8 mouse cellular contexts compared by ENCODE assay signal in genomic region chr2:18586925-18587724, GRCm38 (mm10).
DNase-seq lines count a peak whose midpoint lies in the region; ATAC-seq and TF ChIP-seq lines count a peak whose summit lies in the region.

No protein-coding gene starts in this region.

- DNase-seq in CD4-positive helper T cell, adult 2 months (ENCODE audit: low read depth, low spot score): peak; percentile 76
- peak; percentile 83 for DNase-seq in brain, adult 2 months (ENCODE audit: low read depth, low spot score)
- DNase-seq in heart, embryonic 10.5 days (ENCODE audit: low spot score): peak; percentile 88
- DNase-seq in limb, embryonic 14.5 days (ENCODE audit: low spot score): peak; percentile 92
- peak; percentile 53 to 60 for DNase-seq in spleen, postnatal 14 days (ENCODE audit: low spot score in 2 of 2)

- ATAC-seq in erythroblast, adult 5-6 weeks (replicated peaks; ENCODE audit: low FRiP score, poor library complexity, severe bottlenecking): peak; percentile 54
- peak; percentile 85 for ATAC-seq in kidney, embryonic 14.5 days (ENCODE audit: low FRiP score, low TSS enrichment)
- ATAC-seq in limb, embryonic 14.5 days (ENCODE audit: low FRiP score, low read depth): peak; percentile 90
- peak; percentile 93 for ATAC-seq in midbrain, embryonic 16.5 days

- 1% methylated on average over 31 of the region's 31 CpGs for WGBS in heart, embryonic 10.5 days
- WGBS in kidney, embryonic 14.5 days: under 1% methylated on average over 31 of the region's 31 CpGs
- WGBS in limb, embryonic 14.5 days: under 1% methylated on average over 31 of the region's 31 CpGs
- under 1% methylated on average over 31 of the region's 31 CpGs for WGBS in midbrain, embryonic 16.5 days

- H3K4me2 ChIP-seq in kidney, embryonic 14.5 days (replicated peaks; ENCODE audit: low read depth, low read length): peak overlapping the region; percentile 49
- H3K4me2 ChIP-seq in limb, embryonic 14.5 days (replicated peaks; ENCODE audit: low read depth, low read length, severe bottlenecking): peak overlapping the region; percentile 61
- H3K4me2 ChIP-seq in midbrain, embryonic 16.5 days (ENCODE audit: low read length): peak overlapping the region; percentile 75

- no peak for TF ChIP-seq POLR2A in limb, embryonic 14.5 days (IDR thresholded peaks at IDR 0.05; ENCODE audit: borderline replicate concordance, extremely low read depth, insufficient read depth, insufficient read length)

- peak overlapping the region; percentile 70 for H3K4me3 ChIP-seq in heart, embryonic 10.5 days
- peak overlapping the region; percentile 53 for H3K4me3 ChIP-seq in kidney, embryonic 14.5 days (ENCODE audit: low read length)
- peak overlapping the region; percentile 59 for H3K4me3 ChIP-seq in limb, embryonic 14.5 days (replicated peaks; ENCODE audit: low read length)
- H3K4me3 ChIP-seq in midbrain, embryonic 16.5 days (ENCODE audit: low read depth, low read length): peak overlapping the region; percentile 65

- peaks cover 46% of the 10 kb centered on the region for H3K27me3 ChIP-seq in heart, embryonic 10.5 days (ENCODE audit: insufficient read depth, poor library complexity, severe bottlenecking)
- no peaks in the 10 kb centered on the region for H3K27me3 ChIP-seq in kidney, embryonic 14.5 days (ENCODE audit: control insufficient read depth, insufficient read depth, low read length)
- no peaks in the 10 kb centered on the region for H3K27me3 ChIP-seq in limb, embryonic 14.5 days (ENCODE audit: control insufficient read depth, insufficient read depth, low read length)
- H3K27me3 ChIP-seq in midbrain, embryonic 16.5 days (ENCODE audit: control insufficient read depth, insufficient read depth, low read depth, low read length): no peaks in the 10 kb centered on the region

- peak overlapping the region; percentile 53 for H3K9ac ChIP-seq in kidney, embryonic 14.5 days (ENCODE audit: low read depth, low read length)
- peak overlapping the region; percentile 68 for H3K9ac ChIP-seq in limb, embryonic 14.5 days (ENCODE audit: low read depth, low read length, severe bottlenecking)
- H3K9ac ChIP-seq in midbrain, embryonic 16.5 days (ENCODE audit: low read depth, low read length): peak overlapping the region; percentile 67

- no peaks in the 10 kb centered on the region for H3K36me3 ChIP-seq in heart, embryonic 10.5 days
- no peaks in the 10 kb centered on the region for H3K36me3 ChIP-seq in kidney, embryonic 14.5 days (ENCODE audit: control insufficient read depth, insufficient read depth, low read length)
- H3K36me3 ChIP-seq in limb, embryonic 14.5 days (ENCODE audit: control insufficient read depth, insufficient read depth, low read length): no peaks in the 10 kb centered on the region
- no peaks in the 10 kb centered on the region for H3K36me3 ChIP-seq in midbrain, embryonic 16.5 days (ENCODE audit: control insufficient read depth, insufficient read depth, low read length)

- no peaks in the 10 kb centered on the region for H3K9me3 ChIP-seq in heart, embryonic 10.5 days
- H3K9me3 ChIP-seq in kidney, embryonic 14.5 days (ENCODE audit: control insufficient read depth, low read length): no peaks in the 10 kb centered on the region
- H3K9me3 ChIP-seq in limb, embryonic 14.5 days (ENCODE audit: control insufficient read depth, low read length): no peaks in the 10 kb centered on the region
- H3K9me3 ChIP-seq in midbrain, embryonic 16.5 days (replicated peaks; ENCODE audit: control insufficient read depth, low read length, poor library complexity, severe bottlenecking): no peaks in the 10 kb centered on the region

- H3K27ac ChIP-seq in heart, embryonic 10.5 days: peak overlapping the region; percentile 73
- peak overlapping the region; percentile 68; the same call in 1 of the 2 replicates for H3K27ac ChIP-seq in kidney, embryonic 14.5 days (ENCODE audit: low read depth, low read length)
- H3K27ac ChIP-seq in limb, embryonic 14.5 days (replicated peaks; ENCODE audit: low read depth, low read length): peak overlapping the region; percentile 74
- H3K27ac ChIP-seq in midbrain, embryonic 16.5 days (ENCODE audit: low read length): peak overlapping the region; percentile 62

- H3K4me1 ChIP-seq in heart, embryonic 10.5 days: no peaks in the 10 kb centered on the region
- H3K4me1 ChIP-seq in kidney, embryonic 14.5 days (ENCODE audit: control insufficient read depth, insufficient read depth, low read length): no peaks in the 10 kb centered on the region
- no peaks in the 10 kb centered on the region for H3K4me1 ChIP-seq in limb, embryonic 14.5 days (ENCODE audit: control insufficient read depth, insufficient read depth, low read length)
- peaks cover 7% of the 10 kb centered on the region; the same call in 1 of the 2 replicates for H3K4me1 ChIP-seq in midbrain, embryonic 16.5 days (ENCODE audit: control insufficient read depth, insufficient read depth, low read length)

Comparison
In these comparisons a context has a peak if more than half of its experiments do, and no peak if none do; other contexts are left out.
1. Peak in every context shown above with its lines: DNase-seq, ATAC-seq, H3K4me3 ChIP-seq and H3K27ac ChIP-seq.